Mouse (Mus musculus): Measurements from ENCODE around the gene Msi1.

Msi1 gene

DNA sequence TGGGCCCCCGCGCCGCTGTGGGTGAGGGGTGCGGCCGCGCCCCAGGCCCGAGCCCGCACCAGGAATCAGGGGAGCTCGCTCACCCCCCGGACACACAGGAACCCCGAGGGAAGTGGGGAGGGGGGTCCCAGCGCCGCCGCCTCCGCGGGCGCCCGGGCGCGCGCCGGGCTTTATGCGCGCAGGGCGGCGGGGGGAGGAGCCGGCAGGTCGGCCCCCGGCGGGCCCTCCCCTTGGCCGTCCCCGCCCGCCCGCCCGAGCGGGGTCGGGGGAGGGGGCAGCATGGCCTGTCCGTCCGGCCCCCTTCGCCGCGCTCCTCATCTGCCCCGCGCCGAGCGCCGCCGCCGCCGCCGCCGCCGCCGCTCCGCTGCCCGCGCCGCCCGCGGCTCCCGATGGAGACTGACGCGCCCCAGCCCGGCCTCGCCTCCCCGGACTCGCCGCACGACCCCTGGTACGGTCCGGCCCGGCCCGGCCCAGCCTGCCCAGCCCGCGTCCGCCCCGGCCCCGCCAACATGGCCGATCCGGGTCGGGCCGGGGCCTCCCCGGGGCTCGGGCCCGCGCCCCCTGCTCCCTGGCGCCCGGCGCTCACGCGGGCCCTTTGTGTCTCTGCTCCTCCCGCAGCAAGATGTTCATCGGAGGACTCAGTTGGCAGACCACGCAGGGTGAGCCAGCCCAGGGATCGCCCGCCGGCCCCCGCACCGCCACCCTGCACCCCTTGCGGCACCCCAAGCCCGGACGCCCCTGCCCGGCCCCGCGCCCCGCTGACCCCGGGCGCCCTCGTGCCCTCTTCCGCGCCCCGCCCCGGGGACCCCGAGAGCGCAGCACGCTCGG lies at the start of gene Msi1:
Gene Msi1, plus strand, starts transcription at position 241 of the 828 bp plus-strand sequence.
- no peak for DNase-seq (ENCODE audit: low spot score)

DNA sequence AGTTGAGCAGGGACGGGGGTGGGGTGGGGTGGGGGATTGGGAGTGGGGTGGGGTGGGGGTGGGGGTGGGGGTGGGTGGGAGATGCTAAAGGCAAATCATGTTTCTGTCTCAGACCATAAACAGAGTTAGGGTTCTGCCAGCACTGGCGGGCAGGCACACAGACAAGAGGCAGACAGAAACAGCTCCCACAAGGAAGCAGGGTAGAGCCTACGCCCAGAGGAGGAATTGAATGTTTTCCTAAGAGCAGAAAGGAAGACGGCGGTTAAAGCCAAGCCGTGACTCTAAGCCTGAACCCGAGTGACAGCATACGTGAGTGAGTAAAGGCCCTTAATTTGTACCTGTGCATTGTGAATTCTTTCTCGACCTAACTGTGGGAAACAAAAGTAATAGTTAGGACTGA lies 37.5 kb upstream of the Msi1 start:
- no peak for DNase-seq (ENCODE audit: low spot score)

DNA sequence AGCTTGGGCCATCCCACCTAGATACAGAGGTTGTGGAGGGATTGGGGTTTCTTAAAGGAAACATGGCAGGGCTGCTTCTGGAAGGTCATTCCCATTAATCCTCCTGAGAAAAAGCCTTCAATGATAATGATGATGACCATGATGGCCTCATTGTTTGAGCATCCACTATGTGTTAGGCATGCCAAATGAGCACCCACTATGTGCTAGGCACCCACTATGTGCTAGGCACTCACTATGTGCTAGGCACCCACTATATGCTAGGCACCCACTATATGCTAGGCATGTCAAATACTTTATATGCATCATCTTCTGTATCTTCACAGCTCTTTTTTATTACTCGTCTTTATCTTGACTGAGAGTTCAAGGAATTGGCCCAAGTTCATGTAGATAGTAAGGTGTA lies 36.4 kb upstream of the Msi1 start:
- no peak for DNase-seq (ENCODE audit: low spot score)

DNA sequence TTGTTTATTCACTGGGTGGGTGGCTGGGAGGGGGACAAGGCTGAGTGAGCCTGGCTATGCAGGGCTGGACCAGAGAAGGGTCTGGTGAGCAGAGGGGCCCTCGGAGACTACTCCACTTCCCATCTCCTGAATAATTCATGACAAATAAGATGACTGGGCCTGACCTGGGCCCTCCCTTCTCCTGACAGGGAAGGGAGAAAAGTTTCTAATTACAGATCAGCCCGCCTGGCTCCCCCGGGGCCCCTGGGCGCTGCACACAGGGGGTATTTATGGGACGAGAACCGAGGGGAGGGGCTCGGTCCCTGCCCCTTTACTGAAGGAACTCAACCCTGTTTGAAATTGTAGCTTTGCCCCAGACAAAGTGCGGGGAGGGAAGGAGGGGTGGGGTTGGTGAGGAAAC lies 35.2 kb upstream of the Msi1 start:
- DNase-seq (ENCODE audit: low spot score) = no peak

DNA sequence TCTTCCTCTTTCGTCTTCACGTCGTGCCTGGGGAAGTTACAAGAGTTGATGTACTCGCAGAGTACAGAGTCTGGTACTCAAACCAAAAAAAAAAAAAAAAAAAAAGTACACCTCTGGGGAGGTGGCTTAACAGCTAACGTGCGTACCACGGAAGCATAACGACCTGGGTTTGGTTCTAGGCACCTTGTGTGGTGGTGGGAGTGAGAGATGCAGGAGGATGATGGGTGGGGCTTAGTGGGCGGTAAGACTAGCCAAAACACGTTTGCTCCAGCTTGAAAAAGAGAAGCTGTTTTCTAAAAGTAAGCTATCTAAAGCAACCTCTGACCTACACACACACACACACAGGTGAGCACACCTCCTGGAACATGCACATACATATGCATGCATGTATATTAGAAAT lies 34.6 kb upstream of the Msi1 start:
- DNase-seq (ENCODE audit: low spot score) = no peak

DNA sequence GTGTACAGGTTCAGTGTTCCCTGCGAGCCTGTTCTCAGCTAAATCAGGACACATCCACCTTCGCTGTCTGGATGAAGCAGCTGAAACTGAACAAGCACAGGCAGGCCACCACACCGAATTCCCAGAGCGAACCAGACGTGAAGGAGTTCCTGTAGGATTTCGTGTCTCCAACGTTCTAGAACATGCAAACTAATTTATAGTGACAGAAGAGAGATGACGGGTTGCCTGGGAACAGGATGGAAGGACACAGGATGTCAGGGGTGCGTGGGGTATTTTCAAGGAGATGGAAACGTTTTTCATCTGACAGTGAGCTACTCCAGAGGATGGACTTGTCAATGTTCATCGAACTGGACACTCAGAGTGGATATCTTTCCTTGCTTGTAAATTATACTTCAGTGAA lies 32.7 kb upstream of the Msi1 start:
- DNase-seq (ENCODE audit: low spot score) = no peak

DNA sequence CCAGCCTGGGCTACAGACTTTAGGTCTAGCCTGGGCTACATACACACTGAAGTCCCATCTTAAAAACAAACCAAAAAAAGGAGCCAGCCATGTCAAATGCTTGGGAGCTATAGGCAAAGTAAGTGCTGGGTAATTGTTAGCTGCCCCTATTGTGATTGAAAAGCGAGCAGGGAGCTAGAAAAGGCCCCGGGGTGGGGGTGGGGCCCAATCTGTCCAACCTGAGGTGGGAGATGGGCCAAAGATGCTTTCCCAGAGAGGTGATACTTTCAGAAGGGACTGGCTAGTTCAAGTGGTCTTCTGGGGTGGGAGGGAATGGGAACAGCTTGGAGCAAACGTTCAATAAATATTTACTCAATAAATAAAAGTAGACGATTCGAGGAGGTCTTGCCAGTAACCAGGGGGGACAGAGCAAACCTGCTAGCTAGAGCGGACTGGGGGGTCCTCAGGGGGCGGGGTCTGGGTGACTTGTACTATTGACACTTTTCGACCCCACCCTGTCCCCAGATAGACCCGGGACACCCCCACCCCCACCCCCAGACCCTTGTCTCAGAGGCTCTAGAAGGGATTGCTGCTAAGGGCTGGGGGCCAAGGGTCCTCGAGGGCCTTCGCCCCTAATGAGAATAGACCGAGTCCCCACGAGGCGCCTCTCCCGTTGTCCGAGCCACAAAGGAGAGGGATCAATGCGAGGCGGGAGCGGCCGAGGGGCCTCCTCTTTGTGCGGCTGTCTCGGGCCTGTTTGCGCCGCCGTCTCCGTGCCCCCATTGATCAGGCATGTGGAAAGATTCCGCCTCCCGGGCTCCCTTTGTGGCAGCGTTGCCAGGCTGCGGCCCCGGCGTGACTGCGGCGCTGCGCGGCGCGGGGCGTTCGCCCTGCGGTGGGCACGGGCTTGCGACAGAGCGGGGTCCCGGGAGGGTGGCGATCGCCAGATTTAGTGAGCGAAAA lies 31.3 kb upstream of the Msi1 start:
- no peak for DNase-seq (ENCODE audit: low spot score)

DNA sequence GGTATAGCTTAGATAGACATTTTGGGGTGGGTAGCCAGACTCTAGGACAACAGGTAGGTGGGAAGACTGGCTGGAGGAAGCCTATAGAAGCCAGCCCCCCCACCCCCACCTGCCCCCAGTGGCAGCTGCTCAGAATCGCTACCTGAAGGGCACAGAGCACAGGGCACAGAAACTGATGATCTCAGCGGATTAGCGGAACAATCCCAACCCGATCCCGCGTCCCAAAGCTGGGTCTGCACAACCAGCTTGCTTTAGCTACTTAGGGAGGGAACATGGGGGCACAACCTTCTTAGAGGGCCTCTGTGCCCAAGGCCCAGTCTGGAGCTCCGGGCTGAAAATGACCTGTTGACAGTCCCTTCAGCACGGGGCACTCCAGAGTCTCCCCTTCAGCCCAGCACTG lies 27.3 kb upstream of the Msi1 start:
- DNase-seq (ENCODE audit: low spot score) = no peak

DNA sequence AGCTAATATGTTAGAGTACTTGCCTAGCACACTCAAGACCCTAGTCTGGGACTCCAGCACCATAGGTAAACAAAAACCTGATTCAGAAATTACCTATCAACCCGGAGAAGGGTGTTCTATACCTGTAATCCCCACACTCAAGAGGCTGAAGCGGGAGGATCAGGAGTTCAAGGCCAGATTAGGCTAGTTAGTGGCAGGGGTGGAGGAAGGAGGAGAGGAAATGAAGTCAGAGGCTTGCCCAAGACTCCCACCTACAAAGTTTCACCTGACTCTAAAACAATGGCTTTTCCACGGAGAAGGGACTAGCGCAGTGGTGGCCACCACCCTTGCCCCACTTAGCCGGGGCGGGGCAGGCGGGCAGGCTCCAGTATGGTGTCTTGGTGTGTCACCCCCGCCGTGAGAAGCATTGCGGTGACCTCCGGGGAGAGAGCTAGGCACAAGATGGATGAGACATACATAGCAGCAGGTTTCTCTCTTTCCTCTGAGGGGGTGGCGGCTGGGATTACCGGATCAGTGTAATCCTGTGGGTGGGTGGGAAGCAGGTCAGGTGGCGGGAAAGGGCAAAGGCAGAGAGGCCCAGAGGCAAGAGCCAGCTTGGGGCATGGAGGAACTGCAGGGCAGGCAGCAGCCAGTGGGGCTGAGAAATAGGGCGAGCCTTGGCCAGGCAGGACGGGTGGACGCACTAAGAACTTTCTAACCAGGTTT lies 25.8 kb upstream of the Msi1 start:
- no peak for DNase-seq (ENCODE audit: low spot score)

DNA sequence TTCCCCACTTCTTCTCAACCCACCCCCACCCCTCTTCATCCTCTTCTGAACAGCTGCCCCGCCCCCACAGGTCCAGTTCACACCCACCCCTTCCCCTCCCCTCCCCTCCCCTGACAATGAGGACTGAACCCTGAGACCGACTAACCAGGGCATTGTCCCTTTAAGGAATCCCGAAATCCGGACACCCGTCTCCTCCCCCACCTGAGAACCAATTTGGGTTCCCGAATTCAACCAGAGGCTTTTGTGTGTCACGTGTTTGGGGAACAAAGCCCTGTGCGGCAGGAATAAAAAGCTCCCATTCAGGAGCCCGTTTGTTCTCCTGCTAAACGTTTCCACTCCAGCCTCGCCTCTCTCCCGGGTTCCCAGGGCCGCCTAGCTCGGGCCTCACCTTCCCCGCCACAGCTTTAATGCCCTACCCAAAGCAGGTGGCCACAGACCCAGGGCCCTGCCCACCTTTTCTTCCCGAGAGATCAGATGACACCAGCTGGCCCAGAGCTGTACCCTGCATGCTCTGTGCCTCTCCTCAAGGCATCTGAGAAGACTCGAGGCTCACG lies 25.1 kb upstream of the Msi1 start:
- no peak for DNase-seq (ENCODE audit: low spot score)

DNA sequence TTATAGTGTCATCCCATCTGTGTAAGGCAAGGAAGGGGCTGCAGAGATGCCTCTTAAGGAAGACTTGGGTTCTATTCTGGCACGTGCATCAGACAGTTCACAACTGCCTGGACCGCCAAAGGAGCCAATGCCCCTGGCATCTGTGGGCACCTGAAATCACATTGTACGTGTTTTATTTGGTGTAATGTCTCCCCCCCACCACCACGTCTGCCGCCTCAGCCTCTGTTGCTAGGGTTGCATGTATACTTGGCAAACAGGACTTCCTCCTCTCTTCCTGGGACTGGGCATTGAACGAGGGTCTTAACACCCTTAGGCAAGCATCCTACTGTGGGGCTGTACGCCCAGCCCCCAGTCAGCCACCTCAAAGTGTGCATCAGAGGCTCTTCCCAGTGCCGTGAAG lies 24.2 kb upstream of the Msi1 start:
- no peak for DNase-seq (ENCODE audit: low spot score)

DNA sequence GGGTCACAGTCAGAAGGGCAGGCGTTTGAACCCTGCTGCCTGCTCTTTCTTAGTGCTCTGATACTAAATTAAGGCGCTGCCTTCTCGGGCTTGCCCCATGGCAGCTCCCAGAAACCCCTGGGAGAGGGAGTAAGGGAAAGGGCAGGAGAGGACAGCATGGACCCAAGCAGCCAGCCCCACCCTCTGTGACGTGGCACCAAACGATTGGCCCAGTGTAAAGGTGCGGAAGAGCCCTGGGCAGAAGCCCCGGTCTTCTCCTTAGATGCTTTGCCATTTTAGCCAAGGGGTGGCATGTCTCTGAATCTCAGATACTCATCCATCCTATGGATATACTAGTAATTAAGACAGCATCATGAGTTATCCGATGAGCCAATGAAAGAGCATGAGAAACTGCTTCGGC lies 21.3 kb upstream of the Msi1 start:
- DNase-seq (ENCODE audit: low spot score) = no peak

DNA sequence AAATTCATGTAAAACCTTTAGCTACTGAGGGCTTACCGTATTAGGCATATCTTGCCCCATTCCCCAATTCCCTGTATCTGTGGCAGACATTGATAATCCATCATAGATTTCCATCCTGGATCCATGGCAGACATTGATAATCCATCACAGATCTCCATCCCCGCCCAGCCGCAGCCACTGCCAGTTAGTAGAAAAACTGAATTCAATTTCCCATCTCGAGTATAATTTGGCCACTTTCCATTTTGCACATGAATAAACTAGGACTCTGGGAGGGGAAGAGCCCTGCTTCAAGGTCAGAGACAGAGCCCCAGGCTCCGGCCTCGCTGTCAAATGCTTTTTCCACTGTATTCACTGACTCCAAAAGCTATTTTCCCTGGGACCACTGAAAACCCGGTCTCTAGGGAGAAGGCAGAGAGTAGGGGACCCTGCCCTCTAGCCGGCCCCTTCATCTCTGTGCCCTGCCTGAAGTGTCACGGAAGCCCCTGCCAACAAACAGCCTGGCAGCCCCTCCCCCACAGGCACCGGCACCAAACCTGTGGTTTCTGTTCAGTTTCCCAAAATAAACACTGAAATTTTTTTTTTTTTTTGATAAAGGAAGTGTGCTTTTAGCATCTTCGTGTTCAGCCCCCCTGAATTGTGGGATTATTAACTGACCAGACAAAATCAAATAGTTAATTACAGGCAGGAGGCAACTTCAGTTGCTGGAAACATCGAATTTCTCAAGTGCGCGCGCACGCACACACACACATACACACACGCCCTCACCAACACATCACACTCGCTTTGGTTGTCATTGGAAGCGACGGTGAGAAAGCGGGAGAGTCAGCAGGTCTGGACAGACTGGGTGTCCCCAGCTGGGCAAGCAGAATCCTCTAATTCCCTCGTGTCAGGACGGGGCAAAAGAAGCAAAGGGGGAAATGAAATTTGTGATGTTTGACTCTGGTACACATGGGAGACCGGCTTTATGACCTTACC lies 14.0 kb upstream of the Msi1 start:
- DNase-seq (ENCODE audit: low spot score) = no peak

DNA sequence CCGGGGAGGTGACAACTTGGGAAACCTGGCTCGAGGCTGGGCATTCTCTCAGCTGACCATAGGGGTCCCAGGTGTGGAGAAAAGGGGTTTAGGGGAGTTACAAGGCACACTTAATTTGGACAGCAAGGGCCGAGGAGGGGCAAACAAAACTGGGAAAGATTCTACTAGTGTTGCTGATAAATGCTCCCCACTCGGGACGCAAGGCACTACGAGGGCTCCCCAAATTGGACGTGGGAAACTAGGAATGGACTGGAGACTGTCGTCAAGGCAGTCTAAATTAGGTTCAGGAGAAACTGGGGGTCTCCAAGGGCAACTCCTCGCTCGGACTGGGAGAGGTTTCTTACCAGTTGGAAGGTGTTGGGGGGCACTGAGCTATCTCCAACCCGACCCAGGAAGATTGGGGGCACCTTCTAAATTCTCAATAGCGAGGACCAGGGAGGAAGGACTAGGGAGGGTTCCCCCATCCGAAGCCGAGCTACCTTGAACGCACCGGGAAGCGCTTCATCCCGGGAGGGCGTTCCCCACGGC lies 504 bp upstream of the Msi1 start:
- DNase-seq (ENCODE audit: low spot score) = no peak

DNA sequence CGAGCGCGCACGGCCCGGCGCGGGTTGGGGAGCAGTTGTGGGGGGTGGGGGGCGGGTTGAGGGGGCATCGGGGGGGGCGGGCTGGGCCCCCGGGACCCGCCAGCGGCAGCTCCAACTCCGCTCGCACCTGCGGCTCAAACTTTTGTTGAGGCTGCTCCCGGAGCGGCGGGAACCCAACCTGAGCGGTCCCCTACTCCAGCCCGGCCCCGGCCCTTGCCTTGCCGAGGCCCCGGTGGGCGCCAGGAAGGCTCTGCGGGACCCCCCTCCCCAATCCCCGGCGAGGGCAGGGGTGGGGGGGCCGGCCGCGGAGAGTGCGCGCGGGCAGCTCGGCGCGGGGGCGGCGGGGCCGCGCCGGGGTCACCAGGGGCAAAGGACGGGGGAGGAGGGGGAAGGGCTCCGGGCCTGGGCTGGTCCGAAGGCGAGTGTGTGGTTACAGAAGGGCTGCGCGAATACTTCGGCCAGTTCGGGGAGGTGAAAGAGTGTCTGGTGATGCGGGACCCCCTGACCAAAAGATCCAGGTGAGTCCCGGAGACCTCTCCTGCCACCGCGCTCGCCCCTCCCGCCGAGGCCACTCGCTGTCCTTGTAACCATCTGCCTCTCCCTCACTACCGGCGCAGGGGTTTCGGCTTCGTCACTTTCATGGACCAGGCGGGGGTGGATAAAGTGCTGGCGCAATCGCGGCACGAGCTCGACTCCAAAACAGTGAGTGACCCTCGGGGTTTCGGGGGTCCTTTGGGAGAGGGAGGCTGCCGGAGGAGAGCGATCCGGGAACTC lies 975 bp downstream of the Msi1 start:
- DNase-seq (ENCODE audit: low spot score) = no peak

DNA sequence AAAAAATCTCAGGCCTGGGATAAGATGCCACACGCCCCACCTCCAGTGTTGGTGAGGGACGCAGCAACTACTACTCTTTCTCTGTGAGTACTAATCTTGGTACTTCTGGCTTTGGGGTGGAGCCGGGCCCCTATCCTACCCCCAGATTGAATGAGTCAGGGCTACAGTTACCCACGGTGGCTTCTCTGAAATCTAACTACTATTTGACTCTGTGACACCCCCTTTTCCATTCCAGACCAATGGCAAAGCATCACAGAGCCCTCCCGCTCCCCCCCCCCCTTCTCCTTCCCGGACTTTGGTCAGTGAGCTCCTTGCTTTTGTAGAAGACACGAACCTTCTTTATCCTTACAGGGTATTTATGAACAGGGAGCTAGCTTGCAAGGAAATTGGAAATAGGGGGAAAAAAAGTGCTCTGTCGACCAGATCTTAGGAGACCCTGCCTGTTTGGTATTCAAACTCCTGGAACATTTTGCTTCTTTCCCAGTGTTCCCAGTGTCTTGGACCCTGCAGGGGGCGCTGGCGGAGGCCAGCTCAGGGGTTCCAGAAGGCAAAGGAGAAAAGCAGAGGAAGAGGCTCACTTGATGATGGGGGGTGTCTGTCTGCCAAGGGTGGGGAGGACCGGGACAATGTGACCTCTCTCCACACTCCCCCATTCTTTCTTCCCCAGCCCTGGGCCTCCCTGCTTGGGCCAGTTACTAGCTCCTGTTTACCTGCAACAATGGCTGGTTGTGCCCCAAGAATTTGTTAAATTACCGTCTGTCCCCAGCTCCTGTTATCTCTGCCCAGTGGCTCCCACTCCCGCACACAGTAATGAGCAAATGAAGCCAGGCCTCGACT lies 1.9 kb downstream of the Msi1 start:
- no peak for DNase-seq (ENCODE audit: low spot score)

DNA sequence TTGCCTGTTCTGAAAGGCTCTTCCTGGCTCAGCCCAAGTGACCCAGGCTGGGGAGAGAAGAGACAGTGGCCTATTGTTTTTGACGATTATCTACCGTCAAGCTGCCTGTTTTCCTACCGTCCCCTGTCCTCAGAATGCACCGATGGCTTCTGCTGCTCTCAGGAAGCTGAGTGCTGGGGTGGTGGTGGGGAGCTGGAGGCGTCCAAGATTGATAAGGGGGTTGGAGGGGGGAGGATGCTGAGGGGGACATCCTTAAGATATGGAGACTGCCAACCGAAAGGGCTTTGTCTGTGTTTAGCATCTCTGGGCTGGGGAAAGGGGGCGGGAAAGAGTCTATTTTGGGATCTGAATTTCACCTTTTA lies 2.5 kb downstream of the Msi1 start:
- no peak for DNase-seq (ENCODE audit: low spot score)

DNA sequence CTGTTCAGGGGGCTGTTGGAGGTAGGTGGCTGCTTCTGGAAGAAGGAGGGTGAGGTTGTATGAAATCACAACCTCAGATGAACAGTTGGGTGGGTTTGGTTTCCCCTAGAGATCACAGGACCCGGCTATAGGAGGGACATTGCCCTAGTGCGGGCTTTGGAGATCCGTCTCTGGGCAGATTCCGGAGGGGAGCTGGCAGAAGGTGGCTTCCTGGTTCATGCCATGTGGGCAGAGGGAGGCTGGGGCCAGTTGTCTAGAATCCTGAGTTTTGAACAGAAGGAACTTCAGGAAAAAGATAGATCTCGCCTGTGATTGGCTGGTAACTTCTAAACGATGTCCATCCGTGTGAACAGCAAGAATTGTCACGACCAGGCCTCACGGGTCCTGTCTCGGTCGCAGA lies 3.0 kb downstream of the Msi1 start:
- DNase-seq (ENCODE audit: low spot score) = no peak

DNA sequence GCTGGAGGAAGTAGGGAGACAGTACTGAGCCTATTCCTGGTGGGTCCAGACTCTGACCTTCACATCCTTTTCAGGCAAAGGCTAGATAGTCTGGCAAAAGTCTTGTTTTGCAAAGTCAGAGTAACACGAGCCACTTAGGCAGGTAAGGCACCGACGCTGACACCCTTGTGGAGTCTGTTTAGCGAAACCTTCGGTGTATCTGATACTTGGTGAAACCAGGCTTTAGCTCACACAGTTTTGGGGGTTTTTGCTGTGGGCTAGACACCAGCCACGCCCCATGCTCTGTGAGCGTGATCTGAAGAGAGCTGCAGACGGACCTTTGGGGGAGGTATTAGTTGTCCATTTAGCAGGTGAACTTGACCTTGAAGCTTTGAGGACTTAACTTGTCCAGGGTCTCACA lies 3.8 kb downstream of the Msi1 start:
- DNase-seq (ENCODE audit: low spot score) = no peak

Data from urinary bladder, postnatal 10 days (tissue).